Mouse (Mus musculus): ENCODE results near the gene Morc4. TPM values are rescaled to one million over a fixed set of nuclear protein-coding genes. Genes with fewer than 3 reads are reported as not detected.

The Morc4 gene
- total and polyA plus RNA-seq, 2 experiments from 2014 or later = 3.0 to 6.0 TPM

GRCm38 (mm10) chrX:139807391-139807790, 64.1 kb downstream of the Morc4 start:
- WGBS = 64% methylated on average over 2 of the region's 2 CpGs
- TF ChIP-seq CTCF (IDR thresholded peaks at IDR 0.05; ENCODE audit: low read depth) = no peak
- Histone ChIP-seq H3K4me2 (ENCODE audit: low read depth, low read length) (no peak overlapping the region), H3K36me3 (ENCODE audit: insufficient read depth, low read length) (no peaks in the 10 kb centered on the region), H3K4me3 (ENCODE audit: low read length) (no peak overlapping the region), H3K4me1 (ENCODE audit: insufficient read depth, low read length) (no peaks in the 10 kb centered on the region), H3K27ac (no peak overlapping the region), H3K27me3 (ENCODE audit: insufficient read depth, low read length) (no peaks in the 10 kb centered on the region), H3K9me3 (ENCODE audit: low read length) (no peaks in the 10 kb centered on the region), H3K9ac (replicated peaks; ENCODE audit: low read length) (no peak overlapping the region)
- no peak for ATAC-seq
- no peak for DNase-seq (ENCODE audit: low spot score)

GRCm38 (mm10) chrX:139805918-139806317, 65.6 kb downstream of the Morc4 start:
- H3K27ac ChIP-seq = no peak overlapping the region

GRCm38 (mm10) chrX:139803028-139803427, 68.4 kb downstream of the Morc4 start:
- ATAC-seq (no peak), DNase-seq (ENCODE audit: low spot score) (no peak)
- 80% methylated on average over 2 of the region's 2 CpGs for WGBS
- no peaks in the 10 kb centered on the region for H3K36me3 ChIP-seq (ENCODE audit: insufficient read depth, low read length)
- no peak overlapping the region for H3K4me3 ChIP-seq (ENCODE audit: low read length)
- H3K9ac ChIP-seq (replicated peaks; ENCODE audit: low read length) = no peak overlapping the region
- no peak overlapping the region for H3K4me2 ChIP-seq (ENCODE audit: low read depth, low read length)
- no peaks in the 10 kb centered on the region for H3K4me1 ChIP-seq (ENCODE audit: insufficient read depth, low read length)
- H3K27ac ChIP-seq = no peak overlapping the region
- no peaks in the 10 kb centered on the region for H3K9me3 ChIP-seq (ENCODE audit: low read length)
- no peaks in the 10 kb centered on the region for H3K27me3 ChIP-seq (ENCODE audit: insufficient read depth, low read length)
- no peak for TF ChIP-seq CTCF (IDR thresholded peaks at IDR 0.05; ENCODE audit: low read depth)

More at GRCm38 (mm10) chrX:139805918-139806317, 65.6 kb downstream of the Morc4 start:
- Histone ChIP-seq H3K4me3 (ENCODE audit: low read length) (no peak overlapping the region), H3K4me1 (ENCODE audit: insufficient read depth, low read length) (no peaks in the 10 kb centered on the region), H3K27me3 (ENCODE audit: insufficient read depth, low read length) (no peaks in the 10 kb centered on the region), H3K36me3 (ENCODE audit: insufficient read depth, low read length) (no peaks in the 10 kb centered on the region), H3K9me3 (ENCODE audit: low read length) (no peaks in the 10 kb centered on the region), H3K4me2 (ENCODE audit: low read depth, low read length) (no peak overlapping the region), H3K9ac (replicated peaks; ENCODE audit: low read length) (no peak overlapping the region)
- TF ChIP-seq CTCF (IDR thresholded peaks at IDR 0.05; ENCODE audit: low read depth) = no peak
- 94% methylated on average over 4 of the region's 4 CpGs for WGBS
- DNase-seq (ENCODE audit: low spot score) (no peak), ATAC-seq (no peak)

- Histone ChIP-seq H3K4me1 (ENCODE audit: insufficient read depth, low read length) (no peaks in the 10 kb centered on the region), H3K36me3 (ENCODE audit: insufficient read depth, low read length) (no peaks in the 10 kb centered on the region), H3K4me2 (ENCODE audit: low read depth, low read length) (no peak within 1 kb of the TSS), H3K27me3 (ENCODE audit: insufficient read depth, low read length) (no peaks in the 10 kb centered on the region; the same call in 1 of the 2 replicates), H3K4me3 (ENCODE audit: low read length) (no peak within 1 kb of the TSS), H3K9ac (replicated peaks; ENCODE audit: low read length) (no peak within 1 kb of the TSS), H3K9me3 (ENCODE audit: low read length) (no peaks in the 10 kb centered on the region), H3K27ac (no peak within 1 kb of the TSS)
- ATAC-seq (no peak), DNase-seq (ENCODE audit: low spot score) (no peak)
- WGBS = 70% methylated on average over 8 of the region's 8 CpGs
- no peak for TF ChIP-seq CTCF (IDR thresholded peaks at IDR 0.05; ENCODE audit: low read depth)
These were observed 71.0 kb downstream of the Morc4 start, which contains the start of gene Cldn2 for GRCm38 (mm10) chrX:139800406-139800878. Gene Cldn2, plus strand, starts transcription at chrX:139800828.

- no peak for ATAC-seq
- Histone ChIP-seq H3K36me3 (ENCODE audit: insufficient read depth, low read length) (no peaks in the 10 kb centered on the region), H3K4me3 (ENCODE audit: low read length) (no peak overlapping the region), H3K4me1 (ENCODE audit: insufficient read depth, low read length) (no peaks in the 10 kb centered on the region), H3K9me3 (ENCODE audit: low read length) (no peaks in the 10 kb centered on the region), H3K27ac (no peak overlapping the region), H3K9ac (replicated peaks; ENCODE audit: low read length) (no peak overlapping the region), H3K27me3 (ENCODE audit: insufficient read depth, low read length) (no peaks in the 10 kb centered on the region; the same call in 1 of the 2 replicates), H3K4me2 (ENCODE audit: low read depth, low read length) (no peak overlapping the region)
- no peak for TF ChIP-seq CTCF (IDR thresholded peaks at IDR 0.05; ENCODE audit: low read depth)
- DNase-seq (ENCODE audit: low spot score) = no peak
- WGBS = 88% methylated on average over 3 of the region's 3 CpGs
These were observed 71.5 kb downstream of the Morc4 start for GRCm38 (mm10) chrX:139799953-139800352.

- no peaks in the 10 kb centered on the region for H3K4me1 ChIP-seq (ENCODE audit: insufficient read depth, low read length)
These were observed 73.6 kb downstream of the Morc4 start for GRCm38 (mm10) chrX:139797875-139798274.

GRCm38 (mm10) chrX:139796037-139796436, 75.4 kb downstream of the Morc4 start:
- Histone ChIP-seq H3K36me3 (ENCODE audit: insufficient read depth, low read length) (no peaks in the 10 kb centered on the region), H3K9ac (replicated peaks; ENCODE audit: low read length) (no peak overlapping the region), H3K27ac (no peak overlapping the region), H3K4me3 (ENCODE audit: low read length) (no peak overlapping the region), H3K27me3 (ENCODE audit: insufficient read depth, low read length) (no peaks in the 10 kb centered on the region; the same call in 1 of the 2 replicates), H3K4me1 (ENCODE audit: insufficient read depth, low read length) (no peaks in the 10 kb centered on the region), H3K4me2 (ENCODE audit: low read depth, low read length) (no peak overlapping the region), H3K9me3 (ENCODE audit: low read length) (no peaks in the 10 kb centered on the region)
- DNase-seq (ENCODE audit: low spot score) = no peak
- no peak for TF ChIP-seq CTCF (IDR thresholded peaks at IDR 0.05; ENCODE audit: low read depth)
- ATAC-seq = no peak
- 80% methylated on average over 6 of the region's 6 CpGs for WGBS

More at GRCm38 (mm10) chrX:139797875-139798274, 73.6 kb downstream of the Morc4 start:
- no peaks in the 10 kb centered on the region; the same call in 1 of the 2 replicates for H3K27me3 ChIP-seq (ENCODE audit: insufficient read depth, low read length)
- no peaks in the 10 kb centered on the region for H3K9me3 ChIP-seq (ENCODE audit: low read length)
- ATAC-seq (no peak), DNase-seq (ENCODE audit: low spot score) (no peak)
- TF ChIP-seq CTCF (IDR thresholded peaks at IDR 0.05; ENCODE audit: low read depth) = no peak
- no peaks in the 10 kb centered on the region for H3K36me3 ChIP-seq (ENCODE audit: insufficient read depth, low read length)
- no peak overlapping the region for H3K4me3 ChIP-seq (ENCODE audit: low read length)
- no peak overlapping the region for H3K9ac ChIP-seq (replicated peaks; ENCODE audit: low read length)
- 69% methylated on average over 9 of the region's 9 CpGs for WGBS
- no peak overlapping the region for H3K4me2 ChIP-seq (ENCODE audit: low read depth, low read length)
- H3K27ac ChIP-seq = no peak overlapping the region

All from hindbrain, postnatal 0 days (tissue).